ENCODE assay signal across 8 mouse cellular contexts in genomic region chr6:92728514-92728913, GRCm38 (mm10). TPM values are rescaled to one million over a fixed set of nuclear protein-coding genes. Genes with fewer than 3 reads are reported as not detected.
DNase-seq lines count a peak whose midpoint lies in the region; ATAC-seq lines count a peak whose summit lies in the region.
"Had no signal": no experiment of that assay in that cellular context is flagged by ENCODE, and none has a peak within 500 bp of the region (broad histone marks: within the 10 kb centered on the region; RNA-seq: fewer than 3 reads in every experiment).

No protein-coding gene starts in this region.

- peaks cover 25% of the 10 kb centered on the region for H3K4me1 ChIP-seq in kidney, embryonic 15.5 days
- H3K4me1 ChIP-seq in hindbrain, embryonic 12.5 days: peaks cover 21% of the 10 kb centered on the region
- peaks cover 24% of the 10 kb centered on the region for H3K4me1 ChIP-seq in midbrain, embryonic 14.5 days (ENCODE audit: control insufficient read depth, insufficient read depth, low read length)
- H3K4me1 ChIP-seq in liver, embryonic 12.5 days: no peaks in the 10 kb centered on the region
- H3K4me1 ChIP-seq: liver, embryonic 15.5 days had no signal

- no peak for ATAC-seq in kidney, embryonic 15.5 days (replicated peaks; ENCODE audit: low FRiP score)
- peak; percentile 26; the same call in 1 of the 2 replicates for ATAC-seq in hindbrain, embryonic 12.5 days (ENCODE audit: low FRiP score)
- no peak for ATAC-seq in midbrain, embryonic 14.5 days (ENCODE audit: low FRiP score, low TSS enrichment)
- ATAC-seq in liver, embryonic 12.5 days: no peak

- no peak overlapping the region for H3K27ac ChIP-seq in kidney, embryonic 15.5 days
- 0 out of 2 replicates have a peak overlapping the region, but pooled peaks have one; percentile 32 for H3K27ac ChIP-seq in hindbrain, embryonic 12.5 days
- peak overlapping the region; percentile 70 for H3K27ac ChIP-seq in midbrain, embryonic 14.5 days (replicated peaks; ENCODE audit: low read depth, low read length)
- H3K27ac ChIP-seq in liver, embryonic 12.5 days: no peak overlapping the region
- H3K27ac ChIP-seq: liver, embryonic 15.5 days had no signal

- H3K4me3 ChIP-seq in kidney, embryonic 15.5 days (replicated peaks): no peak overlapping the region
- no peak overlapping the region for H3K4me3 ChIP-seq in hindbrain, embryonic 12.5 days
- no peak overlapping the region for H3K4me3 ChIP-seq in midbrain, embryonic 14.5 days (replicated peaks; ENCODE audit: low read depth, low read length)
- no peak overlapping the region for H3K4me3 ChIP-seq in liver, embryonic 12.5 days
- H3K4me3 ChIP-seq: liver, embryonic 15.5 days had no signal

- H3K27me3 ChIP-seq in kidney, embryonic 15.5 days: no peaks in the 10 kb centered on the region
- no peaks in the 10 kb centered on the region for H3K27me3 ChIP-seq in hindbrain, embryonic 12.5 days
- H3K27me3 ChIP-seq in midbrain, embryonic 14.5 days (ENCODE audit: control insufficient read depth, insufficient read depth, low read length): no peaks in the 10 kb centered on the region
- H3K27me3 ChIP-seq in liver, embryonic 12.5 days (replicated peaks): no peaks in the 10 kb centered on the region
- H3K27me3 ChIP-seq: liver, embryonic 15.5 days had no signal

- H3K36me3 ChIP-seq in kidney, embryonic 15.5 days: no peaks in the 10 kb centered on the region
- H3K36me3 ChIP-seq in hindbrain, embryonic 12.5 days: no peaks in the 10 kb centered on the region
- H3K36me3 ChIP-seq in midbrain, embryonic 14.5 days (ENCODE audit: control insufficient read depth, insufficient read depth, low read length): no peaks in the 10 kb centered on the region
- no peaks in the 10 kb centered on the region for H3K36me3 ChIP-seq in liver, embryonic 12.5 days
- H3K36me3 ChIP-seq: liver, embryonic 15.5 days had no signal

- DNase-seq in kidney, postnatal 25 days: no peak
- peak; percentile 10 for DNase-seq in cerebellum, adult 9-11 months
- DNase-seq in midbrain, embryonic 14.5 days: no peak
- no peak for DNase-seq in ovary, postnatal 14 days (ENCODE audit: low spot score)

- H3K4me2 ChIP-seq in kidney, embryonic 15.5 days: 0 out of 2 replicates have a peak overlapping the region, but pooled peaks have one; percentile 21
- H3K4me2 ChIP-seq in hindbrain, embryonic 12.5 days (replicated peaks): peak overlapping the region; percentile 18; the same call in 1 of the 2 replicates
- peak overlapping the region; percentile 33 for H3K4me2 ChIP-seq in midbrain, embryonic 14.5 days (ENCODE audit: low read length)
- no peak overlapping the region for H3K4me2 ChIP-seq in liver, embryonic 12.5 days
- H3K4me2 ChIP-seq: liver, embryonic 15.5 days had no signal

- H3K9ac ChIP-seq in kidney, embryonic 15.5 days: no peak overlapping the region
- H3K9ac ChIP-seq in hindbrain, embryonic 12.5 days: no peak overlapping the region
- peak overlapping the region; percentile 17; the same call in 1 of the 2 replicates for H3K9ac ChIP-seq in midbrain, embryonic 14.5 days (replicated peaks; ENCODE audit: low read length)
- no peak overlapping the region for H3K9ac ChIP-seq in liver, embryonic 12.5 days
- H3K9ac ChIP-seq: liver, embryonic 15.5 days had no signal

- H3K9me3 ChIP-seq in kidney, embryonic 15.5 days (replicated peaks): no peaks in the 10 kb centered on the region
- no peaks in the 10 kb centered on the region for H3K9me3 ChIP-seq in hindbrain, embryonic 12.5 days (replicated peaks)
- H3K9me3 ChIP-seq in midbrain, embryonic 14.5 days (ENCODE audit: control insufficient read depth, low read length): no peaks in the 10 kb centered on the region; the same call in 1 of the 2 replicates
- no peaks in the 10 kb centered on the region for H3K9me3 ChIP-seq in liver, embryonic 12.5 days (replicated peaks)
- H3K9me3 ChIP-seq: liver, embryonic 15.5 days had no signal

- 55% methylated on average over 7 of the region's 7 CpGs for WGBS in kidney, embryonic 15.5 days
- 40% methylated on average over 7 of the region's 7 CpGs for WGBS in hindbrain, embryonic 12.5 days
- 32% methylated on average over 7 of the region's 7 CpGs for WGBS in midbrain, embryonic 14.5 days
- WGBS in liver, embryonic 12.5 days (ENCODE audit: insufficient replicate concordance): 45% methylated on average over 7 of the region's 7 CpGs

RNA-seq across cellular contexts. Expression of gene Prickle2, which starts 22.6 kb away (rescaled TPM):
- polyA plus RNA-seq in kidney, embryonic 15.5 days (2015; fragmentation: Nextera tagmentation; extraction: Ambion mirVana): 6.1 and 7.6 TPM in 2 replicates
- polyA plus RNA-seq in hindbrain, embryonic 12.5 days (2016; fragmentation: Nextera tagmentation; extraction: Ambion mirVana): 13.9 and 16.6 TPM in 2 replicates
- polyA plus RNA-seq in midbrain, embryonic 14.5 days (2014; fragmentation: Nextera tagmentation; extraction: Ambion mirVana): 14.9 and 18.0 TPM in 2 replicates
- 0.51 and 0.56 TPM in 2 replicates for polyA plus RNA-seq in liver, embryonic 12.5 days (2016; fragmentation: Nextera tagmentation; extraction: Ambion mirVana)

Comparison
In these comparisons a context has a peak if more than half of its experiments do, and no peak if none do; other contexts are left out.
1. H3K27ac ChIP-seq: peak in hindbrain, embryonic 12.5 days (single experiment) and midbrain, embryonic 14.5 days (single experiment); none in kidney, embryonic 15.5 days (single experiment) and liver, embryonic 12.5 days (single experiment).